Mouse (Mus musculus) kidney, postnatal 4 days (tissue): ENCODE data around the gene Efhc1.

ENCODE experiments used
- DNase-seq, 2 experiments: peaks; one replicate each; pipeline ENCODE4 v3.0.0; 2021; ENCODE audit warnings: mixed read lengths in 2 of 2

The Efhc1 gene

GRCm38 (mm10) chr1:20951799-20952198 is 373 bp downstream of the Efhc1 start:
- no peak for DNase-seq

- DNase-seq: no peak
These were observed 3.5 kb downstream of the Efhc1 start for GRCm38 (mm10) chr1:20954876-20955275.

GRCm38 (mm10) chr1:20969642-20970041 is 18.2 kb downstream of the Efhc1 start:
- DNase-seq: no peak

- no peak for DNase-seq
These were observed 22.0 kb downstream of the Efhc1 start for GRCm38 (mm10) chr1:20973389-20973788.

- DNase-seq: no peak
These were observed 23.1 kb downstream of the Efhc1 start for GRCm38 (mm10) chr1:20974341-20975135.

- no peak for DNase-seq
These were observed 29.1 kb downstream of the Efhc1 start for GRCm38 (mm10) chr1:20980553-20980952.

- DNase-seq: no peak
These were observed 30.3 kb downstream of the Efhc1 start for GRCm38 (mm10) chr1:20981764-20982163.

GRCm38 (mm10) chr1:20984103-20984502 is 32.7 kb downstream of the Efhc1 start:
- no peak for DNase-seq

GRCm38 (mm10) chr1:20984582-20984981 is 33.2 kb downstream of the Efhc1 start:
- no peak for DNase-seq

- DNase-seq: no peak
These were observed 35.1 kb downstream of the Efhc1 start for GRCm38 (mm10) chr1:20986378-20987056.

GRCm38 (mm10) chr1:20989461-20990083 is 38.1 kb downstream of the Efhc1 start:
- DNase-seq: no peak

- DNase-seq: no peak
These were observed 42.3 kb downstream of the Efhc1 start for GRCm38 (mm10) chr1:20993690-20994089.

- no peak for DNase-seq
These were observed 42.9 kb downstream of the Efhc1 start for GRCm38 (mm10) chr1:20994338-20994737.

GRCm38 (mm10) chr1:20995331-20995986 is 44.0 kb downstream of the Efhc1 start:
- peak in 1 of 2 experiments; percentile 29 for DNase-seq

GRCm38 (mm10) chr1:20996603-20997327 is 45.3 kb downstream of the Efhc1 start:
- peak in 1 of 2 experiments; percentile 22 for DNase-seq

GRCm38 (mm10) chr1:20997328-20997689 is 45.9 kb downstream of the Efhc1 start:
- DNase-seq: no peak

- peak in 1 of 2 experiments; percentile 35 for DNase-seq
These were observed 46.5 kb downstream of the Efhc1 start for GRCm38 (mm10) chr1:20997881-20998389.

- no peak for DNase-seq
These were observed 51.1 kb downstream of the Efhc1 start for GRCm38 (mm10) chr1:21002246-21003142.

GRCm38 (mm10) chr1:21004596-21004995 is 53.2 kb downstream of the Efhc1 start:
- no peak for DNase-seq

GRCm38 (mm10) chr1:21006775-21007174 is 55.3 kb downstream of the Efhc1 start:
- DNase-seq: no peak
